Mouse (Mus musculus): ENCODE results near the gene Cfap97d1.
"Not testable (repeated sequence)": the region's sequence is repeated elsewhere in the genome, so short reads cannot be mapped to it uniquely, and the experiment has no call there.

Cfap97d1 gene

GRCm38 (mm10) chr11:101974181-101974580 lies 9.9 kb upstream of the Cfap97d1 start:
- DNase-seq, result no peak

- peak; percentile 41 for DNase-seq
Observed at GRCm38 (mm10) chr11:101974923-101975322, 9.2 kb upstream of the Cfap97d1 start.

GRCm38 (mm10) chr11:101976949-101977348 lies 7.1 kb upstream of the Cfap97d1 start:
- no peak for DNase-seq

GRCm38 (mm10) chr11:101979140-101979539 lies 4.9 kb upstream of the Cfap97d1 start:
- no peak for DNase-seq

- no peak for DNase-seq
Observed at GRCm38 (mm10) chr11:101980603-101981157, 3.4 kb upstream of the Cfap97d1 start.

- peak; percentile 16 for DNase-seq
Observed at GRCm38 (mm10) chr11:101981850-101982249, 2.2 kb upstream of the Cfap97d1 start.

GRCm38 (mm10) chr11:101982981-101983411 lies 1.1 kb upstream of the Cfap97d1 start:
- DNase-seq, result no peak

- DNase-seq, result no peak
Observed at GRCm38 (mm10) chr11:101983431-101983921, 603 bp upstream of the Cfap97d1 start.

- not testable (repeated sequence) for DNase-seq
Observed at GRCm38 (mm10) chr11:101985450-101985849, 1.4 kb downstream of the Cfap97d1 start.

GRCm38 (mm10) chr11:101985990-101986389 lies 1.9 kb downstream of the Cfap97d1 start:
- peak; percentile 81 for DNase-seq

- DNase-seq, result no peak
Observed at GRCm38 (mm10) chr11:101986913-101987312, 2.8 kb downstream of the Cfap97d1 start, which contains the start of gene Dusp3. Gene Dusp3 (minus strand): TSS chr11:101987013.

GRCm38 (mm10) chr11:101990244-101990643 lies 6.2 kb downstream of the Cfap97d1 start:
- no peak for DNase-seq

- DNase-seq, result no peak
Observed at GRCm38 (mm10) chr11:101991813-101992212, 7.7 kb downstream of the Cfap97d1 start.

- DNase-seq, result no peak
Observed at GRCm38 (mm10) chr11:101992411-101992810, 8.3 kb downstream of the Cfap97d1 start.

- DNase-seq, result peak; percentile 63
Observed at GRCm38 (mm10) chr11:101994100-101994499, 10.0 kb downstream of the Cfap97d1 start.

- no peak for DNase-seq
Observed at GRCm38 (mm10) chr11:101995938-101996337, 11.9 kb downstream of the Cfap97d1 start.

GRCm38 (mm10) chr11:101998258-101998657 lies 14.2 kb downstream of the Cfap97d1 start:
- DNase-seq, result no peak

GRCm38 (mm10) chr11:101999466-101999865 lies 15.4 kb downstream of the Cfap97d1 start:
- DNase-seq, result no peak

GRCm38 (mm10) chr11:102004251-102004650 lies 20.2 kb downstream of the Cfap97d1 start:
- peak; percentile 18 for DNase-seq

GRCm38 (mm10) chr11:102006271-102006670 lies 22.2 kb downstream of the Cfap97d1 start:
- no peak for DNase-seq

GRCm38 (mm10) chr11:102006688-102007087 lies 22.6 kb downstream of the Cfap97d1 start:
- no peak for DNase-seq

- DNase-seq, result no peak
Observed at GRCm38 (mm10) chr11:102008372-102008771, 24.3 kb downstream of the Cfap97d1 start.

GRCm38 (mm10) chr11:102008954-102009637 lies 25.0 kb downstream of the Cfap97d1 start:
- no peak for DNase-seq

GRCm38 (mm10) chr11:102010140-102010539 lies 26.1 kb downstream of the Cfap97d1 start:
- DNase-seq, result no peak

All from liver (tissue).